Mouse (Mus musculus) lung, embryonic 14.5 days (tissue): ENCODE results near the gene Acot3. TPM values are rescaled to one million over a fixed set of nuclear protein-coding genes. Genes with fewer than 3 reads are reported as not detected.
"Not testable (repeated sequence)": the region's sequence is repeated elsewhere in the genome, so short reads cannot be mapped to it uniquely, and the experiment has no call there.

Source experiments
- ATAC-seq: fragments of 200-750 bp; cut with Nextera tagmentation; 2 replicates; pipeline ENCODE4 v1.8.0; 2017; ENCODE audit warnings: mild to moderate bottlenecking, moderate TSS enrichment, moderate library complexity; ENCODE audit not compliant: insufficient read depth
- DNase-seq: peaks from one replicate; pipeline ENCODE4 v3.0.0-alpha.2; 2015
- H3K27ac ChIP-seq: fragments of 300-500 bp; sonication (generic); 2 replicates; pipeline ENCODE4 v1.5.1; 2014; ENCODE audit warnings: low read depth, mild to moderate bottlenecking, moderate library complexity
- H3K27me3 ChIP-seq: fragments of 300-500 bp; sonication (generic); 2 replicates; pipeline ENCODE4 v1.6.1; 2014; ENCODE audit warnings: low read length, control low read depth; ENCODE audit not compliant: insufficient read depth
- H3K36me3 ChIP-seq: fragments of 300-500 bp; sonication (generic); 2 replicates; pipeline ENCODE4 v1.6.1; 2014; ENCODE audit warnings: control low read depth; ENCODE audit not compliant: insufficient read depth
- H3K4me1 ChIP-seq: fragments of 300-500 bp; sonication (generic); 2 replicates; pipeline ENCODE4 v1.6.1; 2014; ENCODE audit warnings: antibody characterized with exemption, control low read depth; ENCODE audit not compliant: insufficient read depth
- H3K4me2 ChIP-seq: fragments of 300-500 bp; sonication (generic); 2 replicates; pipeline ENCODE4 v1.6.1; 2014; ENCODE audit warnings: mild to moderate bottlenecking
- H3K4me3 ChIP-seq: fragments of 300-500 bp; sonication (generic); 2 replicates; pipeline ENCODE4 v1.5.1; 2014; ENCODE audit warnings: low read depth, low read length
- H3K9ac ChIP-seq: fragments of 300-500 bp; sonication (generic); 2 replicates; pipeline ENCODE4 v1.6.1; 2014
- H3K9me3 ChIP-seq: fragments of 300-500 bp; sonication (generic); 2 replicates; pipeline ENCODE4 v1.6.1; 2016; ENCODE audit warnings: low read depth, low read length, control low read depth
- CTCF ChIP-seq: IDR thresholded peaks from 2 replicates; pipeline ENCODE4 v1.5.1; 2016; ENCODE audit warnings: antibody characterized with exemption, low read depth
- WGBS: fragments of 180-500 bp; shearing (Covaris S2); extraction: QIAGEN DNeasy Blood & Tissue Kit; methylation state at CpG from one replicate; pipeline ENCODE4 v1.1.7; 2014; 5-methylcytosine and 5-hydroxymethylcytosine counted together
- polyA plus RNA-seq: library from polyadenylated mRNA; unstranded; fragments of >200 nt; fragmentation: Nextera tagmentation; extraction: Ambion mirVana; gene quantifications from 2 replicates; pipeline ENCODE4 v1.2.1, GENCODE M21; 2014

Acot3 gene
- polyA plus RNA-seq, 1 experiment from 2014 or later: 0.14 TPM

DNA sequence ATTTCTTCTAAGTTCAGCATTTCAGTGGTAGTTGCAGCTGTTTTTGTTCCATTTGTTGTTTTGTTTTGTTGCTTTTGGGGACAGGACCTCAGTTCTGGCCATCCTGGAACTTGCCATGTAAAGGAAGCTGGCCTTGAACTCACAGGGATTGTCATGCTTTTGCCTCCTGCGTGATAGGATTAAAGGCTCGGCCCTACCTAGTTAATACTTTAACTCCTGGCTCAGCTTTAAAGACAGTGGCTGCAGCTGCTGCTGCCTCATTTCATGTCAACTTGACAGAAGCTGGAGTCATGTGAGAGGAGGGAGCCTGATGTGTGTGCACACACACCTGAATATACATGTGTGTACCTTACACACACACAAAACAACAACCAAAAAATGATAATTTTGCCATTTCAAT is 7.9 kb upstream of the Acot3 start:
- no peak for TF ChIP-seq CTCF
- no peak for DNase-seq
- no peaks in the 10 kb centered on the region for H3K9me3 ChIP-seq
- H3K27ac ChIP-seq: no peak overlapping the region
- ATAC-seq: no peak
- no peak overlapping the region for H3K4me2 ChIP-seq
- no peaks in the 10 kb centered on the region for H3K27me3 ChIP-seq
- no peak overlapping the region for H3K4me3 ChIP-seq
- no peak overlapping the region for H3K9ac ChIP-seq
- no peaks in the 10 kb centered on the region for H3K4me1 ChIP-seq
- WGBS: 74% methylated on average over 2 of the region's 2 CpGs
- H3K36me3 ChIP-seq: no peaks in the 10 kb centered on the region

DNA sequence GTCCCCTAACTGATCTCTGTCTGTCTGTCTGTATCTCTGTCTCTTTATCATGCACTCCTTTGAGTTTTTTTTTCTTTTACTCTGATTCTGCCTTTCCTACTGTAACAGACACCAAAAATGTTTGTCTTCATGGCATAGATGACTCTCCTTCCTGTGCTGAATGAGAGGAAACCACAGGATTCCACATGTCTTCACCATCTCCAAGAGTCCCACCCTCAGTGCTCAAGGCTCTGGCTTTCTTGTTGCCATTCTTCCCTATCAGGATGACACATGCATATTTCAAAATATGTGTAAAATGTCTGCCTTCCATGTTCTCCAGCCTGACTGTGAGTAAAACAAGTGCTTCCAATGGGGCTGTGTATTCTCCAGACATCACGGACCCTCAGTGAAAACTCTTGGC is 5.0 kb upstream of the Acot3 start:
- Histone ChIP-seq H3K27me3 (0 out of 2 replicates have a peak, but pooled peaks cover 1% of the 10 kb centered on the region), H3K4me3 (no peak overlapping the region), H3K9ac (no peak overlapping the region), H3K4me2 (no peak overlapping the region), H3K4me1 (no peaks in the 10 kb centered on the region), H3K9me3 (no peaks in the 10 kb centered on the region), H3K36me3 (no peaks in the 10 kb centered on the region), H3K27ac (no peak overlapping the region)
- ATAC-seq (no peak), DNase-seq (no peak)
- TF ChIP-seq CTCF: no peak
- 89% methylated on average over 1 of the region's 1 CpGs for WGBS

DNA sequence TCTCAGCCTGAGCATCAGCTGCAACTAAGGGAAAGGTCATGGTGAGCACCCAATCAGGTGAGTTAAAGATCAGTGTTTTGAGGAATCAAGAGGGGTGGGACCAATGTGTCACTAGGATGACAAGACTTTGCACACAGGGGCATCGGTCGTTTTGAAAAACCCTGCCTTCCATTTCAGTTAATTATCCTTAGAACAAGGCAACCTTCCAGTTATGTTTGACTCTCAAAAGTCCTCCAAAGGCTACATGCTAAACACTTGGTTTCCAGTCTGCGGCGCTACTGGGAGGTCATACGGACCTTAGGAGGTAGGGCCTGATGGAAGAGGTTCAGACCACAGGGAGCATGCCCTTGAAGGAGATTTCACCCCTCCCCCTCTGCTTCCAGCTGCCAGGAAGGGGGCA is 1.2 kb upstream of the Acot3 start:
- H3K36me3 ChIP-seq, ATAC-seq, H3K27ac ChIP-seq, DNase-seq, H3K9me3 ChIP-seq, H3K4me1 ChIP-seq, H3K9ac ChIP-seq, H3K4me3 ChIP-seq, H3K4me2 ChIP-seq: not testable (repeated sequence)
- peaks cover 12% of the 10 kb centered on the region; the same call in 1 of the 2 replicates for H3K27me3 ChIP-seq
- 85% methylated on average over 5 of the region's 5 CpGs for WGBS

- Histone ChIP-seq H3K4me1 (no peaks in the 10 kb centered on the region), H3K4me3 (no peak overlapping the region), H3K9me3 (no peaks in the 10 kb centered on the region), H3K9ac (no peak overlapping the region), H3K27me3 (peaks cover 12% of the 10 kb centered on the region; the same call in 1 of the 2 replicates), H3K4me2 (no peak overlapping the region), H3K36me3 (no peaks in the 10 kb centered on the region), H3K27ac (no peak overlapping the region)
- ATAC-seq (no peak), DNase-seq (no peak)
- no peak for TF ChIP-seq CTCF
- 83% methylated on average over 7 of the region's 7 CpGs for WGBS
Observed at GRCm38 (mm10) chr12:84052609-84053008, 665 bp downstream of the Acot3 start.

GRCm38 (mm10) chr12:84053173-84053572 is 1.2 kb downstream of the Acot3 start:
- Histone ChIP-seq H3K9me3 (no peaks in the 10 kb centered on the region), H3K4me2 (peak overlapping the region; percentile 80), H3K4me1 (no peaks in the 10 kb centered on the region), H3K9ac (peak overlapping the region; percentile 44), H3K27me3 (peaks cover 12% of the 10 kb centered on the region; the same call in 1 of the 2 replicates), H3K27ac (no peak overlapping the region), H3K4me3 (peak overlapping the region; percentile 41), H3K36me3 (no peaks in the 10 kb centered on the region)
- DNase-seq: peak; percentile 16
- TF ChIP-seq CTCF: no peak
- no peak for ATAC-seq
- 5% methylated on average over 16 of the region's 16 CpGs for WGBS

GRCm38 (mm10) chr12:84053679-84054391 is 1.9 kb downstream of the Acot3 start:
- H3K4me1 ChIP-seq: no peaks in the 10 kb centered on the region
- no peak for ATAC-seq
- no peaks in the 10 kb centered on the region for H3K36me3 ChIP-seq
- 3% methylated on average over 36 of the region's 46 CpGs for WGBS
- peak overlapping the region; percentile 41 for H3K4me3 ChIP-seq
- peak overlapping the region; percentile 44 for H3K9ac ChIP-seq
- H3K27me3 ChIP-seq: peaks cover 12% of the 10 kb centered on the region; the same call in 1 of the 2 replicates
- DNase-seq: peak; percentile 76
- no peak overlapping the region for H3K27ac ChIP-seq
- peak; percentile 27; the same call in 1 of the 2 replicates for TF ChIP-seq CTCF
- peak overlapping the region; percentile 80 for H3K4me2 ChIP-seq
- no peaks in the 10 kb centered on the region for H3K9me3 ChIP-seq

DNA sequence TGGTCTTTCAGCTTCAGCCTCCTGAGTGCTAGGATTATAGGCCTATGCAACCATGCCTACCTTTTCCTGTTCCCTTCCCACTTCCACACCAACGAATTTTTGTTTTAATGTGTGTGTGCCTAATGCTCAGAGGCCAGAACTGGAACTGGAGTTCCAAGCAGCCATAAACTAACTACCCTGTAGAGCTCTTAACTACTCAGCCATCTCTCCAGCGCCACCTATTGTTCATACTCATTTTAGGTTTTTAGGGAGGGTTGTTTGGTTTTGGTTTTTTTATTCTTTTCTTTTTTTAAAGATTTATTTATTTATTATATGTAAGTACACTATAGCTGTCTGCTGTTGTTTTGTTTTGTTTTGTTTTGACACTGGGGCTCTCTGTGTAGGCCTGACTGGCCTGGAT is 9.0 kb downstream of the Acot3 start:
- Histone ChIP-seq H3K36me3 (no peaks in the 10 kb centered on the region), H3K4me1 (no peaks in the 10 kb centered on the region), H3K27me3 (no peaks in the 10 kb centered on the region), H3K27ac (no peak overlapping the region), H3K9ac (no peak overlapping the region), H3K4me2 (no peak overlapping the region), H3K4me3 (no peak overlapping the region), H3K9me3 (no peaks in the 10 kb centered on the region)
- TF ChIP-seq CTCF: peak; percentile 41
- peak; percentile 68 for DNase-seq
- 28% methylated on average over 2 of the region's 2 CpGs for WGBS
- no peak for ATAC-seq
